In genomic region chr10:98905987-98906386, GRCm38 (mm10) we compare ENCODE assay signal across 19 mouse cellular contexts. TPM values are rescaled to one million over a fixed set of nuclear protein-coding genes. Genes with fewer than 3 reads are reported as not detected.
A peak's percentile ranks its signal among the peaks of the same experiment; 100 is the strongest.
DNase-seq lines count a peak whose midpoint lies in the region; ATAC-seq lines count a peak whose summit lies in the region.
"Had no signal": no experiment of that assay in that cellular context is flagged by ENCODE, and none has a peak within 500 bp of the region (broad histone marks: within the 10 kb centered on the region; RNA-seq: fewer than 3 reads in every experiment).

No protein-coding gene starts in this region.

- peak overlapping the region; percentile 58 for H3K4me2 ChIP-seq in liver, embryonic 13.5 days
- H3K4me2 ChIP-seq in stomach, embryonic 15.5 days: no peak overlapping the region
- H3K4me2 ChIP-seq: embryonic facial prominence, embryonic 13.5 days; forebrain, embryonic 12.5 days; limb, embryonic 13.5 days had no signal

- peaks cover 44% of the 10 kb centered on the region for H3K4me1 ChIP-seq in liver, embryonic 13.5 days (replicated peaks)
- no peaks in the 10 kb centered on the region for H3K4me1 ChIP-seq in stomach, embryonic 15.5 days
- H3K4me1 ChIP-seq: embryonic facial prominence, embryonic 13.5 days; forebrain, embryonic 12.5 days; limb, embryonic 13.5 days had no signal

- 15% methylated on average over 4 of the region's 4 CpGs for WGBS in liver, embryonic 13.5 days (ENCODE audit: insufficient replicate concordance)
- 61% methylated on average over 4 of the region's 4 CpGs for WGBS in stomach, embryonic 15.5 days

- DNase-seq in spleen, postnatal 36 days (ENCODE audit: low spot score in 2 of 2): peak; percentile 7 to 36
- no peak for DNase-seq in spleen, adult 12 weeks (ENCODE audit: low spot score)
- DNase-seq in liver, embryonic 13.5 days: peak; percentile 75
- no peak for DNase-seq in urinary bladder, postnatal 14 days (ENCODE audit: low spot score)
- DNase-seq in left cerebral cortex, postnatal 36 days (ENCODE audit: low spot score in 2 of 2): no peak
- DNase-seq: adrenal gland, postnatal 25 days; cerebellum, postnatal 14 days; heart, adult 11 months; heart, postnatal 14 days; kidney, postnatal 10 days; lung, postnatal 10 days; midbrain, embryonic 14.5 days; right cerebral cortex, postnatal 14 days; thymus, adult 2 months had no signal

- H3K36me3 ChIP-seq in liver, embryonic 13.5 days: no peaks in the 10 kb centered on the region
- no peaks in the 10 kb centered on the region for H3K36me3 ChIP-seq in stomach, embryonic 15.5 days
- H3K36me3 ChIP-seq: embryonic facial prominence, embryonic 13.5 days; forebrain, embryonic 12.5 days; limb, embryonic 13.5 days had no signal

- H3K27ac ChIP-seq in liver, embryonic 13.5 days: peak overlapping the region; percentile 93
- H3K27ac ChIP-seq in stomach, embryonic 15.5 days: no peak overlapping the region
- H3K27ac ChIP-seq: embryonic facial prominence, embryonic 13.5 days; forebrain, embryonic 12.5 days; limb, embryonic 13.5 days had no signal

- H3K9me3 ChIP-seq in liver, embryonic 13.5 days (replicated peaks): no peaks in the 10 kb centered on the region
- H3K9me3 ChIP-seq in stomach, embryonic 15.5 days: no peaks in the 10 kb centered on the region
- H3K9me3 ChIP-seq: embryonic facial prominence, embryonic 13.5 days; forebrain, embryonic 12.5 days; limb, embryonic 13.5 days had no signal

- intact Hi-C loops in left cerebral cortex, postnatal 36 days (cut with DNase I): no loop called here

- ATAC-seq in erythroblast, adult 5-6 weeks (replicated peaks; ENCODE audit: low FRiP score, poor library complexity, severe bottlenecking): peak; percentile 91
- ATAC-seq in liver, embryonic 13.5 days (ENCODE audit: low read depth): peak; percentile 99
- peak; percentile 95 for ATAC-seq in stomach, embryonic 15.5 days (ENCODE audit: insufficient read depth, low FRiP score, low read depth)

- 0 out of 2 replicates have a peak overlapping the region, but pooled peaks have one; percentile 12 for H3K4me3 ChIP-seq in liver, embryonic 13.5 days (replicated peaks)
- H3K4me3 ChIP-seq in stomach, embryonic 15.5 days (replicated peaks): no peak overlapping the region
- H3K4me3 ChIP-seq: embryonic facial prominence, embryonic 13.5 days; forebrain, embryonic 12.5 days; limb, embryonic 13.5 days had no signal

- H3K27me3 ChIP-seq in liver, embryonic 13.5 days: no peaks in the 10 kb centered on the region
- H3K27me3 ChIP-seq in stomach, embryonic 15.5 days (replicated peaks): no peaks in the 10 kb centered on the region
- H3K27me3 ChIP-seq: embryonic facial prominence, embryonic 13.5 days; forebrain, embryonic 12.5 days; limb, embryonic 13.5 days had no signal

- H3K9ac ChIP-seq in liver, embryonic 13.5 days: peak overlapping the region; percentile 59
- no peak overlapping the region for H3K9ac ChIP-seq in stomach, embryonic 15.5 days
- H3K9ac ChIP-seq: embryonic facial prominence, embryonic 13.5 days; forebrain, embryonic 12.5 days; limb, embryonic 13.5 days had no signal

RNA-seq across cellular contexts. Expression of gene Atp2b1, which starts 8.2 kb away (rescaled TPM):
- 11.1 and 19.4 TPM in 2 replicates for total RNA-seq in erythroblast, adult 5-6 weeks (2015; ENCODE audit: low replicate concordance)
- 20.5 and 22.9 TPM in 2 replicates for total RNA-seq in erythroblast, adult 5-6 weeks (2017; ENCODE audit: low replicate concordance)
- polyA plus RNA-seq in liver, embryonic 13.5 days (2015; fragmentation: Nextera tagmentation; extraction: Ambion mirVana): 38.1 and 43.9 TPM in 2 replicates
- polyA plus RNA-seq in stomach, embryonic 15.5 days (2015; fragmentation: Nextera tagmentation; extraction: Ambion mirVana): 142 and 153 TPM in 2 replicates
- 100 to 1,000 TPM; 707 to 758 TPM for total RNA-seq in left cerebral cortex, postnatal 36 days (2021)

Comparison
In these comparisons a context has a peak if more than half of its experiments do, and no peak if none do; other contexts are left out.
1. DNase-seq: peak in spleen, postnatal 36 days (2 of 2) and liver, embryonic 13.5 days (single experiment); none in spleen, adult 12 weeks (single experiment), urinary bladder, postnatal 14 days (single experiment) and left cerebral cortex, postnatal 36 days (0 of 2).
2. RNA of gene Atp2b1, which starts 8.2 kb away (total RNA-seq): 707 to 758 TPM in left cerebral cortex, postnatal 36 days; 11.1 to 22.9 TPM in erythroblast, adult 5-6 weeks; every median in the first group is over 10 times any median in the second.
3. Peak in every context shown above with its lines, with median percentiles within 50 percentile points of each other: ATAC-seq.